Mouse (Mus musculus) CH12.LX (cell line): ENCODE results near the gene Tgfb1. TPM values are rescaled to one million over a fixed set of nuclear protein-coding genes. Genes with fewer than 3 reads are reported as not detected.

ENCODE experiments used
- DNase-seq: peaks from one replicate; pipeline ENCODE4 v3.0.0-alpha.2; 2013; ENCODE audit errors: extremely low read depth
- H3K27ac ChIP-seq: 2 replicates; pipeline ENCODE4 v1.5.1; 2012; ENCODE audit warnings: low read depth, mild to moderate bottlenecking, control low read depth, moderate library complexity; ENCODE audit not compliant: insufficient read depth
- H3K27me3 ChIP-seq: replicated peaks from 2 replicates; pipeline ENCODE3; 2012; ENCODE audit warnings: inconsistent platforms
- H3K36me3 ChIP-seq, 2 experiments: replicated peaks in 1 of 2; 2 replicates each; pipeline versions ENCODE3 to v1.6.1; 2012; ENCODE audit warnings: inconsistent platforms in 1 of 2, low read length in 1 of 2, mild to moderate bottlenecking in 1 of 2, mixed read lengths in 1 of 2, moderate library complexity in 1 of 2; ENCODE audit not compliant: control insufficient read depth in 1 of 2, insufficient read depth in 1 of 2
- H3K4me1 ChIP-seq, 2 experiments: 2 replicates each; pipeline ENCODE4 v1.6.1; 2012; ENCODE audit warnings: inconsistent platforms in 1 of 2, moderate library complexity in 1 of 2; ENCODE audit not compliant: insufficient read depth in 2 of 2, control insufficient read depth in 1 of 2
- H3K4me2 ChIP-seq: 2 replicates; pipeline ENCODE4 v1.6.1; 2012; ENCODE audit warnings: low read depth, mild to moderate bottlenecking, control low read depth; ENCODE audit not compliant: poor library complexity, insufficient read depth, severe bottlenecking
- H3K4me3 ChIP-seq, 3 experiments: fragments of 150-350 bp in 1 of 3; sonication (generic) in 1 of 3; replicated peaks in 1 of 3; 2 replicates each; pipeline versions ENCODE3 to v1.5.1; 2011 to 2012; ENCODE audit warnings: low read depth in 2 of 3, low read length in 2 of 3, mild to moderate bottlenecking in 2 of 3, moderate library complexity in 2 of 3, control low read depth in 1 of 3, improper control_type of control experiment in 1 of 3, inconsistent platforms in 1 of 3, mixed read lengths in 1 of 3; ENCODE audit not compliant: poor library complexity in 1 of 3
- H3K79me2 ChIP-seq: replicated peaks from 2 replicates; pipeline ENCODE4 v1.6.1; 2012; ENCODE audit warnings: mild to moderate bottlenecking, moderate library complexity; ENCODE audit not compliant: control insufficient read depth, poor library complexity, insufficient read depth, severe bottlenecking; ENCODE audit errors: extremely low read depth
- H3K9ac ChIP-seq: 2 replicates; pipeline ENCODE4 v1.6.1; 2012; ENCODE audit warnings: low read depth, mild to moderate bottlenecking, control low read depth, moderate library complexity; ENCODE audit not compliant: insufficient read depth
- H3K9me3 ChIP-seq: replicated peaks from 2 replicates; pipeline ENCODE3; 2012; ENCODE audit warnings: low read length, inconsistent platforms, mixed read lengths
- BHLHE40 ChIP-seq: IDR thresholded peaks from 2 replicates; pipeline ENCODE4 v1.6.1; 2011; ENCODE audit warnings: mild to moderate bottlenecking, low read depth, low read length, improper control_type of control experiment
- CHD1 ChIP-seq: IDR thresholded peaks from 2 replicates; pipeline ENCODE4 v1.6.1; 2012; ENCODE audit warnings: low read depth, low read length, improper control_type of control experiment, inconsistent platforms
- CHD2 ChIP-seq: IDR thresholded peaks from 2 replicates; pipeline ENCODE4 v1.6.1; 2011; ENCODE audit warnings: low read length, improper control_type of control experiment
- CTCF ChIP-seq, 2 experiments: IDR thresholded peaks in 1 of 2; conservative IDR thresholded peaks in 1 of 2; 2 replicates each; pipeline ENCODE4 v1.5.1; 2011 to 2012; ENCODE audit warnings: low read depth in 2 of 2, low read length in 2 of 2, improper control_type of control experiment in 1 of 2, inconsistent platforms in 1 of 2, mild to moderate bottlenecking in 1 of 2, moderate library complexity in 1 of 2
- E2F4 ChIP-seq: IDR thresholded peaks from 2 replicates; pipeline ENCODE4 v1.6.1; 2011; ENCODE audit warnings: low read depth, low read length, improper control_type of control experiment; ENCODE audit not compliant: insufficient replicate concordance
- ELF1 ChIP-seq: IDR thresholded peaks from 2 replicates; pipeline ENCODE4 v1.6.1; 2014; ENCODE audit warnings: low read depth, mild to moderate bottlenecking, inconsistent platforms, low read length, improper control_type of control experiment
- EP300 ChIP-seq: IDR thresholded peaks from 2 replicates; pipeline ENCODE4 v1.6.1; 2011; ENCODE audit warnings: low read length, improper control_type of control experiment
- ETS1 ChIP-seq: conservative IDR thresholded peaks from 2 replicates; pipeline ENCODE4 v1.6.1; 2012; ENCODE audit warnings: low read depth, mild to moderate bottlenecking, inconsistent platforms, low read length, improper control_type of control experiment, moderate library complexity
- HCFC1 ChIP-seq: IDR thresholded peaks from 2 replicates; pipeline ENCODE4 v1.6.1; 2012; ENCODE audit warnings: low read depth, mild to moderate bottlenecking, inconsistent platforms, low read length, improper control_type of control experiment
- IRF4 ChIP-seq: IDR thresholded peaks from 2 replicates; pipeline ENCODE4 v1.6.1; 2014; ENCODE audit warnings: low read depth, mild to moderate bottlenecking, inconsistent platforms, low read length, improper control_type of control experiment
- JUN ChIP-seq: IDR thresholded peaks from 2 replicates; pipeline ENCODE4 v1.6.1; 2011; ENCODE audit warnings: low read depth, mild to moderate bottlenecking, low read length, improper control_type of control experiment, moderate library complexity; ENCODE audit not compliant: insufficient read depth
- JUND ChIP-seq: conservative IDR thresholded peaks from 2 replicates; pipeline ENCODE4 v1.6.1; 2011; ENCODE audit warnings: low read depth, low read length, improper control_type of control experiment
- KAT2A ChIP-seq: IDR thresholded peaks from 2 replicates; pipeline ENCODE4 v1.6.1; 2012; ENCODE audit warnings: low read length, improper control_type of control experiment, inconsistent platforms; ENCODE audit not compliant: insufficient replicate concordance
- MAFK ChIP-seq: IDR thresholded peaks from 2 replicates; pipeline ENCODE4 v1.6.1; 2011; ENCODE audit warnings: low read length, improper control_type of control experiment; ENCODE audit not compliant: insufficient replicate concordance
- MAX ChIP-seq: IDR thresholded peaks from 2 replicates; pipeline ENCODE4 v1.6.1; 2011; ENCODE audit warnings: low read length, improper control_type of control experiment
- MAZ ChIP-seq: IDR thresholded peaks from 2 replicates; pipeline ENCODE4 v1.6.1; 2012; ENCODE audit warnings: low read depth, mild to moderate bottlenecking, inconsistent platforms, low read length, improper control_type of control experiment, moderate library complexity
- MEF2A ChIP-seq: IDR thresholded peaks from 2 replicates; pipeline ENCODE4 v1.6.1; 2014; ENCODE audit warnings: low read depth, mild to moderate bottlenecking, inconsistent platforms, low read length, improper control_type of control experiment, borderline replicate concordance
- MXI1 ChIP-seq: IDR thresholded peaks from 2 replicates; pipeline ENCODE4 v1.6.1; 2011; ENCODE audit warnings: mild to moderate bottlenecking, low read depth, low read length, improper control_type of control experiment
- MYC ChIP-seq: IDR thresholded peaks from 2 replicates; pipeline ENCODE4 v1.6.1; 2011; ENCODE audit warnings: low read depth, mild to moderate bottlenecking, improper control_type of control experiment, low read length
- NELFE ChIP-seq: IDR thresholded peaks from 2 replicates; pipeline ENCODE4 v1.6.1; 2011; ENCODE audit warnings: low read depth, low read length, improper control_type of control experiment
- NRF1 ChIP-seq: IDR thresholded peaks from 2 replicates; pipeline ENCODE4 v1.6.1; 2014; ENCODE audit warnings: low read depth, mild to moderate bottlenecking, inconsistent platforms, low read length, improper control_type of control experiment, moderate library complexity
- PAX5 ChIP-seq: IDR thresholded peaks from 2 replicates; pipeline ENCODE4 v1.6.1; 2012; ENCODE audit warnings: low read length, inconsistent platforms, mixed read lengths
- POLR2A ChIP-seq: IDR thresholded peaks from 2 replicates; pipeline ENCODE4 v1.6.1; 2011; ENCODE audit warnings: low read depth, mild to moderate bottlenecking, improper control_type of control experiment, low read length
- RAD21 ChIP-seq: IDR thresholded peaks from 2 replicates; pipeline ENCODE4 v1.6.1; 2011; ENCODE audit warnings: low read depth, mild to moderate bottlenecking, low read length, improper control_type of control experiment, moderate library complexity
- SIN3A ChIP-seq: IDR thresholded peaks from 2 replicates; pipeline ENCODE4 v1.6.1; 2012; ENCODE audit warnings: low read length, improper control_type of control experiment, inconsistent platforms
- SMC3 ChIP-seq: IDR thresholded peaks from 2 replicates; pipeline ENCODE4 v1.6.1; 2011; ENCODE audit warnings: low read depth, low read length, improper control_type of control experiment
- TBP ChIP-seq: conservative IDR thresholded peaks from 2 replicates; pipeline ENCODE4 v1.6.1; 2011; ENCODE audit warnings: low read depth, low read length, improper control_type of control experiment
- TCF12 ChIP-seq: IDR thresholded peaks from 2 replicates; pipeline ENCODE4 v1.6.1; 2014; ENCODE audit warnings: low read depth, mild to moderate bottlenecking, inconsistent platforms, low read length, improper control_type of control experiment
- UBTF ChIP-seq: IDR thresholded peaks from 2 replicates; pipeline ENCODE4 v1.6.1; 2012; ENCODE audit warnings: low read depth, mild to moderate bottlenecking, inconsistent platforms, low read length, improper control_type of control experiment, moderate library complexity
- USF1 ChIP-seq: IDR thresholded peaks from 2 replicates; pipeline ENCODE4 v1.6.1; 2014; ENCODE audit warnings: low read depth, mild to moderate bottlenecking, inconsistent platforms, low read length, improper control_type of control experiment
- ZKSCAN1 ChIP-seq: IDR thresholded peaks from 2 replicates; pipeline ENCODE4 v1.6.1; 2012; ENCODE audit warnings: low read depth, inconsistent platforms, low read length, improper control_type of control experiment, borderline replicate concordance
- ZMIZ1 ChIP-seq: IDR thresholded peaks from 2 replicates; pipeline ENCODE4 v1.6.1; 2012; ENCODE audit warnings: low read depth, mild to moderate bottlenecking, inconsistent platforms, low read length, improper control_type of control experiment
- ZNF384 ChIP-seq: IDR thresholded peaks from 2 replicates; pipeline ENCODE4 v1.6.1; 2012; ENCODE audit warnings: low read depth, low read length, improper control_type of control experiment, inconsistent platforms
- dilution Hi-C: fragments of 300-500 bp; cut with MboI; formaldehyde crosslinking; loops from 2 replicates; pipeline ENCODE4 v1.14.3; 2020; ENCODE audit warnings: low sequenced_read_pairs; ENCODE audit not compliant: extremely low pct_unique_long_range_greater_than_20kb, extremely low pct_ligation_motif_present
- in situ Hi-C: fragments of 300-500 bp; cut with MboI; formaldehyde crosslinking; loops from 3 replicates; pipeline ENCODE4 v1.14.3; 2019; ENCODE audit warnings: low sequenced_read_pairs, low pct_ligation_motif_present, low pct_unique_long_range_greater_than_20kb, mixed read lengths
- polyA plus RNA-seq: library from polyadenylated mRNA; unstranded; fragments of >175 nt; gene quantifications from 2 replicates; pipeline ENCODE4 v1.2.1, GENCODE M21; 2012; ENCODE audit warnings: low read depth; ENCODE audit not compliant: insufficient read length
- total RNA-seq, 2 experiments: library from RNA; depleted of rRNA; stranded (reverse); fragments of 300-350 nt in 1 of 2; fragments of >200 nt in 1 of 2; gene quantifications; 2 replicates each; pipeline ENCODE4 v1.2.3; 2012 to 2014

Tgfb1 gene
- total and polyA plus RNA-seq, 3 experiments, result 9.2 to 109 (median 25.9) TPM

DNA sequence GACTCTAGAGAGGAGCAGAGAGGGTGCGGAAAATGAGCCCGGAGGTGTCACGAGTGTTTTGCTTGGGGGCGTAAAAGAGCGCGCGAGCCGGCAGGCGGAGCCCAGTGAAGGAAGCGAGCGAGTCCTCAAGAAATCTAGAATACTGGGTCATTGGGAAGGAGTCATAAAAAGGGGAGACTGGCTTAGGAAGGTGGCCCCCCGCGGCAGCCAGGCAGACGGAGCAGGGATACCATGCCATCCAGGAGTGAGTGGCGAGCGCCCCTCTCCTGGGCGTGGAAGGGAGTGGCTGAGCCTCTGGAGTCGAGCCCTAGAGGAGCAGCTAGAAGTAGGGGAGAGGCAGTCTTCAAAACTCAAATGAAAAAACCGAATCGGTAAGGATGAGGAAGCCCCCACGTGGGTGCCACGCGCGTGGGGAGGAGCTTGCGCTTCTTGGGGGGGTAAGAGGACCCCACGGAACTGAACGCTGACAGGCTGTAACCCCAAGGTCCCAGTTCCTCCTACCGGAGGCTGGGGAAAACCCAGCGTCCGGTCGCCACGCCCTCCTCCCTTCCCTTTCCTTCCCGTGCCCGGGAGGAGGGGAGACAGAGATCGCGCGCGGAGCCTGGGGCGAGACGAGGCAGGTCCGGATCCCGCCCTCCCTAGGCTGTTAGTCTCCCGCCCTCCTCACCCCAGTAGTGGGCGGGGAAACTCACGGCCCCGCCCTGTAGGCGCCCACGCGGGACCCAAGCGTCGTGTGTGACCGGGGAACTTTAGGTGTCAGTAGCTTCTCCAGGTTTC, 2.2 kb downstream of the Tgfb1 start:
- peak overlapping the region; percentile 98 for H3K9ac ChIP-seq
- in situ Hi-C loops (no loop called here), dilution Hi-C loops (no loop called here)
- H3K4me3 ChIP-seq, result peak overlapping the region; percentile 73 to 87 (median 83)
- H3K27ac ChIP-seq, result peak overlapping the region; percentile 64
- no peak; the same call in 1 of the 2 replicates for TF ChIP-seq TCF12
- no peak for TF ChIP-seq KAT2A
- TF ChIP-seq IRF4, result peak; percentile 88
- TF ChIP-seq ZKSCAN1, result no peak
- no peak for TF ChIP-seq JUN
- TF ChIP-seq CTCF (conservative IDR thresholded peaks at IDR 0.05 in 1 of 2, IDR thresholded peaks at IDR 0.05 in 1 of 2; ENCODE audit: low read depth in 2 of 2, low read length in 2 of 2), result peak in 1 of 2 experiments; percentile 24; a peak in 2 of 4 replicates
- peak; percentile 88 for TF ChIP-seq MAX
- TF ChIP-seq NRF1, result peak; percentile 6; the same call in 1 of the 2 replicates
- TF ChIP-seq CHD2, result peak; percentile 41; the same call in 1 of the 2 replicates
- peak; percentile 76 for TF ChIP-seq POLR2A
- TF ChIP-seq ELF1, result peak; percentile 68
- peak; percentile 59; the same call in 1 of the 2 replicates for TF ChIP-seq SIN3A
- TF ChIP-seq MXI1, result peak; percentile 80; the same call in 1 of the 2 replicates
- TF ChIP-seq RAD21, result no peak
- peak; percentile 48 for TF ChIP-seq USF1
- no peak for TF ChIP-seq JUND
- no peak for TF ChIP-seq SMC3
- peak; percentile 96 for TF ChIP-seq MYC
- no peak; the same call in 1 of the 2 replicates for TF ChIP-seq MEF2A
- TF ChIP-seq UBTF, result no peak
- no peak; the same call in 1 of the 2 replicates for TF ChIP-seq EP300
- peak; percentile 65 for TF ChIP-seq MAZ
- TF ChIP-seq BHLHE40, result peak; percentile 56
- TF ChIP-seq MAFK, result no peak
- TF ChIP-seq ZNF384, result no peak
- peak; percentile 28 for TF ChIP-seq HCFC1
- TF ChIP-seq NELFE, result peak; percentile 58
- TF ChIP-seq CHD1, result no peak; the same call in 1 of the 2 replicates
- TF ChIP-seq PAX5, result no peak
- TF ChIP-seq E2F4, result peak; percentile 82; the same call in 1 of the 2 replicates
- no peak; the same call in 1 of the 2 replicates for TF ChIP-seq ZMIZ1
- 0 out of 2 replicates have a peak, but pooled peaks have one; percentile 48 for TF ChIP-seq TBP
- TF ChIP-seq ETS1, result peak; percentile 21; the same call in 1 of the 2 replicates
- DNase-seq, result peak; percentile 93
- peaks cover 11 to 34% of the 10 kb centered on the region in 2 experiments for H3K4me1 ChIP-seq
- H3K27me3 ChIP-seq, result no peaks in the 10 kb centered on the region
- H3K9me3 ChIP-seq, result no peaks in the 10 kb centered on the region
- peak overlapping the region; percentile 55 for H3K4me2 ChIP-seq
- peaks cover 25% of the 10 kb centered on the region for H3K79me2 ChIP-seq
- H3K36me3 ChIP-seq, result peaks cover 16 to 50% of the 10 kb centered on the region in 2 experiments
